Mouse (Mus musculus) megakaryocyte, embryonic 14.5 days (primary cell): ENCODE measurements around the gene Pdzd8.

Experiments
- FLI1 ChIP-seq: IDR thresholded peaks from 2 replicates; pipeline ENCODE4 v1.6.1; 2012; ENCODE audit warnings: low read length, inconsistent platforms, mixed read lengths
- GATA1 ChIP-seq: IDR thresholded peaks from 3 replicates; pipeline ENCODE4 v1.6.1; 2012; ENCODE audit warnings: mixed read lengths, low read length, inconsistent platforms, borderline replicate concordance

GRCm38 (mm10) chr19:59282001-59282400 lies 63.6 kb downstream of the Pdzd8 start:
- TF ChIP-seq GATA1: no peak
- TF ChIP-seq FLI1: no peak
